Mouse (Mus musculus) midbrain, postnatal 0 days (tissue): ENCODE results near the gene Mog. TPM values are rescaled to one million over a fixed set of nuclear protein-coding genes. Genes with fewer than 3 reads are reported as not detected.
"Not testable (repeated sequence)": the region's sequence is repeated elsewhere in the genome, so short reads cannot be mapped to it uniquely, and the experiment has no call there.

Experiments
- ATAC-seq: fragments of 200-750 bp; cut with Nextera tagmentation; 2 replicates; pipeline ENCODE4 v1.8.0; 2017; ENCODE audit warnings: moderate number of reproducible peaks, mild to moderate bottlenecking, moderate TSS enrichment, moderate library complexity; ENCODE audit not compliant: low FRiP score
- DNase-seq: peaks from one replicate; pipeline ENCODE4 v3.0.0-alpha.2; 2015; ENCODE audit warnings: low spot score
- H3K27ac ChIP-seq: fragments of 300-500 bp; sonication (generic); 2 replicates; pipeline ENCODE4 v1.5.1; 2014; ENCODE audit warnings: low read depth, mild to moderate bottlenecking, low read length, mixed read lengths
- H3K27me3 ChIP-seq: fragments of 300-500 bp; sonication (generic); 2 replicates; pipeline ENCODE4 v1.6.1; 2014; ENCODE audit warnings: low read length, control low read depth, mixed read lengths; ENCODE audit not compliant: insufficient read depth
- H3K36me3 ChIP-seq: fragments of 300-500 bp; sonication (generic); 2 replicates; pipeline ENCODE4 v1.6.1; 2014; ENCODE audit warnings: low read length, control low read depth, mixed read lengths; ENCODE audit not compliant: insufficient read depth
- H3K4me1 ChIP-seq: fragments of 300-500 bp; sonication (generic); 2 replicates; pipeline ENCODE4 v1.6.1; 2014; ENCODE audit warnings: mild to moderate bottlenecking, control low read depth, antibody characterized with exemption, low read length, mixed read lengths; ENCODE audit not compliant: insufficient read depth
- H3K4me2 ChIP-seq: fragments of 300-500 bp; sonication (generic); 2 replicates; pipeline ENCODE4 v1.6.1; 2014; ENCODE audit warnings: low read depth, mild to moderate bottlenecking, low read length, mixed read lengths; ENCODE audit not compliant: poor library complexity, severe bottlenecking
- H3K4me3 ChIP-seq: fragments of 300-500 bp; sonication (generic); 2 replicates; pipeline ENCODE4 v1.5.1; 2014; ENCODE audit warnings: low read depth, mild to moderate bottlenecking, low read length, moderate library complexity
- H3K9ac ChIP-seq: fragments of 300-500 bp; sonication (generic); replicated peaks from 2 replicates; pipeline ENCODE4 v1.6.1; 2014; ENCODE audit warnings: mild to moderate bottlenecking, low read length, moderate library complexity, mixed read lengths; ENCODE audit not compliant: poor library complexity, severe bottlenecking
- H3K9me3 ChIP-seq: fragments of 300-500 bp; sonication (generic); 2 replicates; pipeline ENCODE4 v1.6.1; 2016; ENCODE audit warnings: low read length, control low read depth
- CTCF ChIP-seq: IDR thresholded peaks from 2 replicates; pipeline ENCODE4 v1.5.1; 2016; ENCODE audit warnings: antibody characterized with exemption, mild to moderate bottlenecking
- WGBS: fragments of 180-500 bp; shearing (Covaris S2); extraction: QIAGEN DNeasy Blood & Tissue Kit; methylation state at CpG from one replicate; pipeline ENCODE4 v1.1.7; 2014; 5-methylcytosine and 5-hydroxymethylcytosine counted together
- polyA plus RNA-seq: library from polyadenylated mRNA; unstranded; fragments of >200 nt; fragmentation: Nextera tagmentation; extraction: Ambion mirVana; gene quantifications from 2 replicates; pipeline ENCODE4 v1.2.1, GENCODE M21; 2015
- total RNA-seq: library from RNA; depleted of rRNA; stranded (reverse); fragments of >200 nt; gene quantifications from 2 replicates; pipeline ENCODE4 v1.2.3, GENCODE M21; 2014

The Mog gene
- total and polyA plus RNA-seq, 2 experiments from 2014 or later, result 0.95 TPM; not detected in 1

DNA sequence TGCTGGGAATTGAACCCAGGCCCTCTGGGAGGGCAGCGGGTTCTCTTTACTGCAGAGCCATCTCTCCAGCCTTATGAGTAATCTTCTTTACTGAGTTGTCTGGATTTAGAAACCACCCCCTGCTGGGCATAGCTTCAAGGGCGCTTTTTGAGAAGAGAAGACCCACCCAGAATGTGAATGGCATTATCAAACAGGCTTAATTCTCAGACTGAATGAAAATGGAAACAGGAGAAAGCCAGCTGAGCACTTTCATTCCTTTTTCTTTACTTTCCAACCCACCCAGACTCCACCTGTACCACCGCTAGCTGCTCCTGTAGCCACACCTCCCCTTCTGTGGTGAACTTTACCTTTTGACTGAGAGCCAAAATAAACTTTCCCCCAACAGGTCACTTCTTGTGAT is 27.8 kb downstream of the Mog start:
- H3K9ac ChIP-seq, result no peak overlapping the region
- H3K4me3 ChIP-seq, result no peak overlapping the region
- TF ChIP-seq CTCF, result no peak
- H3K36me3 ChIP-seq, result no peaks in the 10 kb centered on the region
- ATAC-seq, result no peak
- H3K9me3 ChIP-seq, result no peaks in the 10 kb centered on the region
- H3K4me1 ChIP-seq, result no peaks in the 10 kb centered on the region
- no peak overlapping the region for H3K4me2 ChIP-seq
- no peak for DNase-seq
- no peaks in the 10 kb centered on the region for H3K27me3 ChIP-seq
- no peak overlapping the region for H3K27ac ChIP-seq
- 48% methylated on average over 3 of the region's 3 CpGs for WGBS

DNA sequence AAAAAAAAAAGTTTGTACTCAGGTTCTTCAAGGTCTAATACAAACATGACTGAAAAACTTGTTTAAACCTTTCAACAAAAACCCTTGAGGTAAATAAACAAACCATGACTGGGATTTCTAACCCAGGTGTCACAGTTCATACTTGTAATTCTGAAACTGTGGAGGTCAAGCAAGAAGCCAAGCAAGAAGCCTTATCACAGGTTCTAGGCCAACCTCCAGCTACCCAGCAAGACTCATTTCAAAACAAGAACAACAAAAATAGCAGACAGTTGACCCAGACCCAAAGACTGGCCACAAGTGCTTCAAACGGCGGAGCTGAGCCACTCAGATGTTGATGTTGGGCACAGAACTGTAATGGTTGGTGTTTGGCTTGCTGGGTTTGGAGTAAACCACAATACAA is 28.7 kb downstream of the Mog start:
- Histone ChIP-seq H3K9ac (no peak overlapping the region), H3K27me3 (peaks cover 2% of the 10 kb centered on the region; the same call in 1 of the 2 replicates), H3K4me2 (no peak overlapping the region), H3K4me1 (no peaks in the 10 kb centered on the region), H3K36me3 (no peaks in the 10 kb centered on the region), H3K9me3 (no peaks in the 10 kb centered on the region), H3K27ac (no peak overlapping the region), H3K4me3 (no peak overlapping the region)
- ATAC-seq (no peak), DNase-seq (no peak)
- TF ChIP-seq CTCF, result no peak
- WGBS, result 96% methylated on average over 2 of the region's 2 CpGs

DNA sequence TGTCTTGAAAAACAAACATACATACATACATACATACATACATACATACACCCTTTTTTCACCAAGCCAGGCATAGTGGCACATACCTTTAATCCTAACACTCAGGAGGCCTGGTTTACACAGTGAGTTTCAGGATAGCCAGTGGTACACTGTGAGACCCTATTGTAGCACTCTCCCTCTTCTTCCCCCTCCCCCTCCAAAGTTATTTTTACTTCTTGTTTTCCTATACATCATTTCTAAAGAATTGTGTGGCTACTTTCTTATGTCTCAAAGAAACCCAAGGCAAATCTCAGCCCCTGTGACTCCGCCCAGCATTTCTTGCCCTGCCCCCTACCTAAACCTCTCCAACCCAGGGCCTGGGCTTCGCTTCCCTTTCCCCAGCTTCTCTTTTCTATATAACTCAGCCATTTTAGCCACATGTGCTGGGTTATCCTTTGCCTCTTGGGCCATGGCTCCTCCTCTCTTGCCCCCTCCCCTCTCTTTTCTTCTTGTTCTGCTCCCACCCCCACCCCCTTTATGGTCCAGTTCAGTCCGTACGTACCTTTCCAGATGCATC is 29.4 kb downstream of the Mog start:
- no peaks in the 10 kb centered on the region for H3K4me1 ChIP-seq
- no peak overlapping the region for H3K9ac ChIP-seq
- H3K36me3 ChIP-seq, result no peaks in the 10 kb centered on the region
- H3K4me2 ChIP-seq, result no peak overlapping the region
- DNase-seq, result no peak
- H3K4me3 ChIP-seq, result no peak overlapping the region
- no peak for TF ChIP-seq CTCF
- H3K9me3 ChIP-seq, result no peaks in the 10 kb centered on the region
- no peak overlapping the region for H3K27ac ChIP-seq
- peaks cover 6% of the 10 kb centered on the region for H3K27me3 ChIP-seq
- 95% methylated on average over 4 of the region's 4 CpGs for WGBS
- ATAC-seq, result no peak

DNA sequence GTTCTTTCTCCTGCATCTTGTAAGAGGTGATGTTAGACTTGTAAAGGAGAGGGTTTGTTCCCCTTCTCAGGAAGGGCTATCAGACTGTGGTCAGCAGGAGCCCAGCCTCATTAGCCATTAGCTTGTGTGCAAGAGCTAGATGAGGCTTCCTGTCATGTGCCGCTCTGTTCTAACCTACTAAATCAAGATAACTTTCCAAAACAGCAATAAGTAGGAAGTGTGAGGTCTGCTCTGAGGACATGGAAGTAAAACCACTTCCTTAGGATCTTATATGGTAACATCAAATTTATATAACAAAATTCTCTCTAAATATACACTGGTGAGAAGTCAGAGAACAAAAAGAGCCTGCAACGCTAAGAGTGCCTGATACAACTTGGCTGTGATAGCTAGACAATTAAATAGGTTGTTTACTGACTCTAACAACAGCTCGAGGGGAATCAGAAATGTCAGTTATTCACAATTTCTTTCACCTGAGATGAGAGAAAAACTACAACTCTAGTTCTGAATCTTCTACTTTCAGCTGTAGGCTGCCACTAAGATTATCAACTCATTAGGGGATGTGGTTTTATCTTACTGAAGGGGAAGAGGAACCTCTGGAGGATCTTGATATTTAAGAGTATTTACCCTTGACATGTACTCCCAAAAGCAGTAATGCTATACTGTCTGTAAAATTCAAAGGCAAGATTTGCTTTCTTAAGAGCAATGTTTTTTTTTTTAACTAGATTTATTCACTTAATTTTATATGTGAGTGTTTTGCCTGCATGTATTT is 30.7 kb downstream of the Mog start:
- H3K4me1 ChIP-seq, result no peaks in the 10 kb centered on the region
- H3K9me3 ChIP-seq, result no peaks in the 10 kb centered on the region
- H3K4me3 ChIP-seq, result no peak overlapping the region
- 75% methylated on average over 3 of the region's 3 CpGs for WGBS
- no peak overlapping the region for H3K27ac ChIP-seq
- DNase-seq (no peak), ATAC-seq (no peak)
- H3K36me3 ChIP-seq, result no peaks in the 10 kb centered on the region
- no peak overlapping the region for H3K4me2 ChIP-seq
- peaks cover 13% of the 10 kb centered on the region for H3K27me3 ChIP-seq
- H3K9ac ChIP-seq, result no peak overlapping the region
- TF ChIP-seq CTCF, result no peak

DNA sequence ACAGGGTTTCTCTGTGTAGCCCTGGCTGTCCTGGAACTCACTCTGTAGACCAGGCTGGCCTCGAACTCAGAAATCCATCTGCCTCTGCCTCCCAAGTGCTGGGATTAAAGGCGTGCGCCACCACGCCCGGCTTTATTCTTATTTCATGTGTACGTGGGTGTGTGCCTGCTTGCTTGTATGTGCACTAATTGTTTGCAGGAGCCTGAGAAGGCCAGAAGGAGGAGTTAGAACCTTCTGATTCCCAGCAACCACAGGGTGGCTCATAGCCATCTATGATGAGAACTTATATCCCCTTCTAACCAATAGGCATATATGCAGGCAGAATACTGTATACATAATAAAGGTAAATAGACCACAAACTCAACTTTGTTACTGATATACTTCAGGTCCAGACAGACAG is 32.6 kb downstream of the Mog start:
- not testable (repeated sequence) for ATAC-seq, H3K4me1 ChIP-seq
- 93% methylated on average over 6 of the region's 6 CpGs for WGBS

DNA sequence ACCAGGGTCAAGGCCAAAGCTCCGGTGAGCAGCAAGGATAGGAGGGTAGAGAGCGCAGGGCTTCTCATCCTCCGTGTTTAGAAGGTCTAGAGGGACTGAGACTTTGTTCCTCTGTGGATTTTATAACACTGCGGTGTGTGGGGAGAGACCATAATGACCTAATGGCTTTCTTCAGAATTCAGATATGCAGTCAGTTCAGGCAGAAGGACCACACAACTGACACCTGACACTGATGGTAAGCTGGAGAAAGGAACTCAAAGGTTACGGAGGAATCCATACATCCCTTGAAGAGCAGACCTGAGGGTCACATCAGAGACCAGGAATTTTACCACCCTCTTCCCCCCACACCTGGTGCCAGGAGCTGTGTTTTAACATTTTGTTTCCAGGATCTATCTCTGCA is 33.8 kb downstream of the Mog start, which contains the start of gene H2-M5:
Gene H2-M5 (minus strand): TSS at position 101 of the 400 bp plus-strand sequence.
- DNase-seq (no peak), ATAC-seq (no peak)
- TF ChIP-seq CTCF, result no peak
- no peaks in the 10 kb centered on the region for H3K36me3 ChIP-seq
- 34% methylated on average over 5 of the region's 5 CpGs for WGBS
- no peaks in the 10 kb centered on the region for H3K9me3 ChIP-seq
- peaks cover 13% of the 10 kb centered on the region for H3K27me3 ChIP-seq
- H3K4me1 ChIP-seq, result no peaks in the 10 kb centered on the region
- H3K27ac ChIP-seq, result no peak within 1 kb of the TSS
- peak within 1 kb of the TSS; percentile 32 for H3K4me2 ChIP-seq
- peak within 1 kb of the TSS; percentile 11; the same call in 1 of the 2 replicates for H3K4me3 ChIP-seq
- H3K9ac ChIP-seq, result no peak within 1 kb of the TSS

More for the DNA sequence above, 32.6 kb downstream of the Mog start:
- peaks cover 13% of the 10 kb centered on the region for H3K27me3 ChIP-seq
- H3K9me3 ChIP-seq, H3K4me3 ChIP-seq, H3K36me3 ChIP-seq, DNase-seq, H3K9ac ChIP-seq, H3K27ac ChIP-seq, H3K4me2 ChIP-seq: not testable (repeated sequence)
